Mouse (Mus musculus) embryonic facial prominence, embryonic 12.5 days (tissue): Measurements from ENCODE around the gene Rabgap1l. TPM values are rescaled to one million over a fixed set of nuclear protein-coding genes. Genes with fewer than 3 reads are reported as not detected.
"Not testable (repeated sequence)": the region's sequence is repeated elsewhere in the genome, so short reads cannot be mapped to it uniquely, and the experiment has no call there.

Experiments
- ATAC-seq: fragments of 200-750 bp; cut with Nextera tagmentation; 2 replicates; pipeline ENCODE4 v1.8.0; 2017; ENCODE audit not compliant: insufficient number of reproducible peaks, insufficient read depth, low FRiP score, low TSS enrichment
- H3K27ac ChIP-seq: fragments of 300-500 bp; sonication (generic); 2 replicates; pipeline ENCODE4 v1.5.1; 2016; ENCODE audit warnings: mild to moderate bottlenecking
- H3K27me3 ChIP-seq: fragments of 300-500 bp; sonication (generic); 2 replicates; pipeline ENCODE4 v1.6.1; 2016; ENCODE audit warnings: mild to moderate bottlenecking, moderate library complexity
- H3K36me3 ChIP-seq: fragments of 300-500 bp; sonication (generic); 2 replicates; pipeline ENCODE4 v1.6.1; 2016; ENCODE audit warnings: mild to moderate bottlenecking
- H3K4me1 ChIP-seq: fragments of 300-500 bp; sonication (generic); 2 replicates; pipeline ENCODE4 v1.6.1; 2016
- H3K4me2 ChIP-seq: fragments of 300-500 bp; sonication (generic); replicated peaks from 2 replicates; pipeline ENCODE4 v1.6.1; 2016; ENCODE audit warnings: mild to moderate bottlenecking, moderate library complexity
- H3K4me3 ChIP-seq: fragments of 300-500 bp; sonication (generic); 2 replicates; pipeline ENCODE4 v1.5.1; 2016; ENCODE audit warnings: mild to moderate bottlenecking
- H3K9ac ChIP-seq: fragments of 300-500 bp; sonication (generic); 2 replicates; pipeline ENCODE4 v1.6.1; 2016; ENCODE audit warnings: mild to moderate bottlenecking, moderate library complexity
- H3K9me3 ChIP-seq: fragments of 300-500 bp; sonication (generic); 2 replicates; pipeline ENCODE4 v1.6.1; 2016; ENCODE audit warnings: mild to moderate bottlenecking, moderate library complexity
- WGBS: fragments of 180-500 bp; shearing (Covaris S2); methylation state at CpG from one replicate; pipeline ENCODE4 v1.1.7; 2016; 5-methylcytosine and 5-hydroxymethylcytosine counted together
- polyA plus RNA-seq: library from polyadenylated mRNA; unstranded; fragments of >200 nt; fragmentation: Nextera tagmentation; extraction: Ambion mirVana; gene quantifications from 2 replicates; pipeline ENCODE4 v1.2.1, GENCODE M21; 2016

Gene Rabgap1l
- polyA plus RNA-seq, 1 experiment from 2014 or later = 18.4 TPM

DNA sequence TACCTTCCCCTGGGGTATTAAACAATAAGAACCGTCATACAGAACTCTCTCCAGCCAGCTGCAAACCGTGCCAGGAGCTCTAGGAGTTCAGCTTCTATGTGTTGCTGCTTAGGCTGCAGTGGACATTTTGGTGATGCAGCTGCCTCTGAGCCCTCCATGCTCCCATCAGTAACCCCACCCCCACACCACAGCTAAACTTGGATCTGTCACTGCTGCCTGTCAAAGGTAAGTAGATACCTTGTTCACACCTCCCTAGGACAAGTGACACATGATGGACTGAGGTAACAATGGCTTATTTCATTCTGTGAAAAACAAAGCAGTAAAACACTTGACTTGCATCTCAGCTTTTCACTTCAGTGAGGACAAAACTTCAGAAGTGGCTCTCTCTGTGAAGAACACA is 344.3 kb downstream of the Rabgap1l start:
- Histone ChIP-seq H3K27ac (no peak overlapping the region), H3K9ac (no peak overlapping the region), H3K4me3 (no peak overlapping the region), H3K4me2 (no peak overlapping the region), H3K27me3 (no peaks in the 10 kb centered on the region), H3K9me3 (no peaks in the 10 kb centered on the region), H3K36me3 (no peaks in the 10 kb centered on the region), H3K4me1 (no peaks in the 10 kb centered on the region)
- no peak for ATAC-seq
- 61% methylated on average over 2 of the region's 2 CpGs for whole genome bisulfite sequencing

DNA sequence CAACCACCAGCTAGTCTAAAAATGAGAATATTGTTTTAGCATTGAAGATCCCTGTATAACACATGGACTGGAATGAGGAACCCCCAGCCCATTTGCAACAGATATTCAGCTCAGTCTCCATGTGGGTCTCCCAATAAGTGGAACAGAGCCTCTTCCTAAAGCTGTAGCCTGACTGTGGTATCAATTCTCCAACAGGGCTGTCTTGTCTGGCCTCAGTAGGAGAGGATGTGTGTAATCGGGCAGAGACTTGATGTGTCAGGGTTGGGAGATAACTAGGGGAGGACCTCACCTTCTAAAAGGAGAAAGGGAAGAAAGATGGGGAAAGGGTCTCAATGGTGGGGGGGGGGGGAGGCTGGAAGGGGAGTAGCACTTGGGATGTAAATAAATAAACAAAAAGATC is 346.2 kb downstream of the Rabgap1l start:
- ATAC-seq = no peak

DNA sequence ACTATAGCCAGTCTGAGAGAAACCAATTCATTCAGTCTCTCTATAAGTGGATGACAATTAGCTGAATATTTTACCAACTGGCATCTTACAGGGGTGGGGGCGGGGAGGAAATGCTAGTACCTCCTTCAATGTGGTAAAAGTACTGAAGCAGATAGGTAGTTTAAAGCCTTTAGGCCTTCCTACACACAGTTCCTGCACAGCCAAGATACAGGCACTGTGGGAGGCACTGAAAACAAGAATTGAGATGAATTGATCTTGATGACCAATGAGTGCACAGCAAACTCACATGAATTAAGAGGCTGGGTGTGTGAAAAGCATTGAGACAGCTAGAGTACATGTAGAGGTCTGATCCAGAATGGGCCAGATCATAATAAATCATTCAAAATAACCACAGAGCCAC is 349.5 kb downstream of the Rabgap1l start:
- Histone ChIP-seq H3K9me3 (no peaks in the 10 kb centered on the region), H3K4me1 (no peaks in the 10 kb centered on the region), H3K4me2 (no peak overlapping the region), H3K4me3 (no peak overlapping the region), H3K27me3 (no peaks in the 10 kb centered on the region), H3K36me3 (no peaks in the 10 kb centered on the region), H3K9ac (no peak overlapping the region), H3K27ac (no peak overlapping the region)
- WGBS = 83% methylated on average over 1 of the region's 1 CpGs
- no peak for ATAC-seq

More for the DNA sequence above, 346.2 kb downstream of the Rabgap1l start:
- WGBS = 69% methylated on average over 1 of the region's 1 CpGs
- Histone ChIP-seq H3K4me3 (no peak overlapping the region), H3K4me1 (no peaks in the 10 kb centered on the region), H3K9me3 (no peaks in the 10 kb centered on the region), H3K4me2 (no peak overlapping the region), H3K27ac (no peak overlapping the region), H3K27me3 (no peaks in the 10 kb centered on the region), H3K36me3 (no peaks in the 10 kb centered on the region), H3K9ac (no peak overlapping the region)

DNA sequence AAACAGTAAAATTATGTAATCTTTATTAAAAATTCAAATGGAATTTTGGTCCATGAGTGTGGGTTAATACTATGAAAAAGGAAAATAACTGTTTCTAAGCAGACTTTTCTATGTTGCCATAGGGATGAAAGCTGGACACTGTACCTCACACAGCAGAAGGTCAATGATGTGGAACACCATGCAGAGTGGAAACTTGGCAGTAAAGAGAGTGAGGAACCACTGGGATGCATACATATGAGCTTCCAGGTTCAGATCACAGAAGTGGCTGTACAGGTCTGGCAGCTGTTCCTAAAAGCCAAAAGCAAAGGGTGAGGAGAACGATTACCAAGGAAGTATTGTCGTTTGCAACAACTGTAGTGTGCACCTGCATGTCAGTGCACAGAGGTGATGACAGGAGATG is 351.3 kb downstream of the Rabgap1l start:
- Histone ChIP-seq H3K27me3 (no peaks in the 10 kb centered on the region), H3K4me3 (no peak overlapping the region), H3K9ac (no peak overlapping the region), H3K4me2 (no peak overlapping the region), H3K36me3 (no peaks in the 10 kb centered on the region), H3K9me3 (no peaks in the 10 kb centered on the region), H3K27ac (no peak overlapping the region), H3K4me1 (no peaks in the 10 kb centered on the region)
- WGBS = 71% methylated on average over 2 of the region's 2 CpGs
- ATAC-seq = no peak

DNA sequence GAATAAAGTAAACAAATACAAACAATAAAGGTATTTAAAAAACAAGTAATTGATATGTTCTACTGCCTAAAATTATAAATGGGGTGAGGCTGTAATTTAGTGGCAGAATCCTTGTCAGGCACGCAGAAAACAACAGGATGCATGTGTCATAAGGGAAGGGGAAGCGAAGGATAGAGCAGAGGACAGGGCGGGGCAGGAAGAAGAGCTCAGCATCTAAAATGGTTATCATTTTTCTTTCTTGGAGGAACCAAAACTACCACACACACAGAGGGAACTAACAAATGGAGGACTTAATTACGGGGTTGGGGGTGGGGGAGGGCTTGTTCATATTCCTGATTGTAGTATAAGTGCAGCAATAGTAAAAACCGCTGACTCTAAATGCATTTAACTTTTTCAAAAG is 351.9 kb downstream of the Rabgap1l start:
- no peak overlapping the region for H3K4me3 ChIP-seq
- H3K27ac ChIP-seq = no peak overlapping the region
- WGBS = 83% methylated on average over 5 of the region's 5 CpGs
- no peak overlapping the region for H3K4me2 ChIP-seq
- ATAC-seq = no peak
- H3K36me3 ChIP-seq = no peaks in the 10 kb centered on the region
- H3K27me3 ChIP-seq = no peaks in the 10 kb centered on the region
- H3K4me1 ChIP-seq = no peaks in the 10 kb centered on the region
- H3K9ac ChIP-seq = no peak overlapping the region
- no peaks in the 10 kb centered on the region for H3K9me3 ChIP-seq

DNA sequence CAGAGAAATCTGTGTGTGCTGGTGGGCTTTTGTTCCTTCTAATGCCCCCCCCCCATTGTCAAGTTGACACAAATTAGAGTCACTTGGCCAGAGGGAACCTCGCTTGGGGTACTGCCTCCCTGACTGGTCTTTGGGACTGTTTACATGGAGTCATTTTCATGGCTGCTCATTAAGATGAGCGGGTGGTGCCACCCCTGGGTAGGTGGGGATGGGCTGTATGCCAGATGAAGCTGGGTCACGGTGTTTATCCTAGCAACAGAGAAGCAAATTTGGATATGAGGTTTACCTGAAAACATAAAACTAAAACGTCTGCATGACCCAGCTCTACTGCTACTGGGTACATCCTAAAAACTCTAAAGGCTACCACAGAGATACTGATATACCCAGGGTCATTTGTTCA is 354.2 kb downstream of the Rabgap1l start:
- ATAC-seq = no peak
- Histone ChIP-seq H3K4me3 (no peak overlapping the region), H3K9ac (no peak overlapping the region), H3K27ac (no peak overlapping the region), H3K4me2 (no peak overlapping the region), H3K36me3 (no peaks in the 10 kb centered on the region), H3K9me3 (no peaks in the 10 kb centered on the region), H3K27me3 (no peaks in the 10 kb centered on the region), H3K4me1 (no peaks in the 10 kb centered on the region)
- 68% methylated on average over 4 of the region's 4 CpGs for WGBS

DNA sequence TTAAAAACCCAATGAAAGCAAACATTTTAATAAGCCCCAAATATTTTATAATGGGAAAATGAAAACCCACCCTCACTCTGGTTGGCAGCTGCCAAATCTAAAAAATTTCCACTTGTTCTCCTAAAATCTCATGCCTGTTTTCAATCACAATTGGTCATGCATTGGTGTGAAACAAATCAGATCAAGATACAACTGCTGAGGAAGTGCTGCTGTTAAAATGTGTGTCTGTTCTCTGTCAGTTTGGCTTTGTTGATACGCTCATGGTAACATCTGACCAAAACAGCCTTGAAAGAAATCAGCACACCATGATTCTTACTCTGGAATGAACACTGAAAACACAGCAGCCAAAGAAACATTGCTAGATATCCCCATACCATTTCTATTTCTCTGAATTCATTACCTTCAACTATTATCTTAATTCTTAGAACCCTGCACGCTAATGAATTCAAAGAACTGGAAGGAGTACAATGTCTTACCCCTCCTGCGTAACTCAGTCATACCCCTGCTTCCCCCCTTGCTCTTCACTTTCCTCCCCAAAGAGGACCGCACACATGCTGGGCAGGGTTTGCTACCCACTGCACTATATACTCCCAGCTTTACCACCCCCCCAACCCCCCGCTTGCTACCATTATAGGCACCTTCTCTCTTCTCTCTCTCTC is 375.7 kb downstream of the Rabgap1l start:
- 66% methylated on average over 5 of the region's 5 CpGs for WGBS
- H3K27ac ChIP-seq = no peak overlapping the region
- H3K9me3 ChIP-seq = no peaks in the 10 kb centered on the region
- no peaks in the 10 kb centered on the region for H3K36me3 ChIP-seq
- H3K9ac ChIP-seq = no peak overlapping the region
- no peak overlapping the region for H3K4me2 ChIP-seq
- H3K4me3 ChIP-seq = no peak overlapping the region
- no peaks in the 10 kb centered on the region for H3K27me3 ChIP-seq
- H3K4me1 ChIP-seq = 0 out of 2 replicates have a peak, but pooled peaks cover 3% of the 10 kb centered on the region
- ATAC-seq = no peak; the same call in 1 of the 2 replicates

DNA sequence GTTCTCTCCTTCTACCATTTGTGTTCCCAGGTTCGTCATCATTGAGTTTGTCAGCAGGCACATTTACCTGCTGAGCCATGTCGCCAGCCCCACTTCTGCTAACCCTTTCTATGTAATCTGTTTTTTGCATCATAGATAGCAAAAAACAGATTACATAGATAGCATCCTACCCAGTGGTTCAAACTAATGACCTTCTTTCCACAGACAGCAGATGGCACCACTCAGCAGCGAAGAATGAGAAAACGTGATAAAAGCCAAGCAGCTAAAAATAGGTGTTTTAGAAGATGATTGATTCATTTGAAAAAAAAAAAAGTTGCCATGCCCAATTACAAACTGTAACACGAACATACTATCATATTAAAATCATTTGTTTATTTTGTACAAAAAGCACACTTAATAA is 382.2 kb downstream of the Rabgap1l start:
- ATAC-seq = no peak
- no peak overlapping the region for H3K9ac ChIP-seq
- no peaks in the 10 kb centered on the region for H3K27me3 ChIP-seq
- H3K4me1 ChIP-seq = no peaks in the 10 kb centered on the region
- H3K4me2 ChIP-seq = no peak overlapping the region
- H3K4me3 ChIP-seq = no peak overlapping the region
- WGBS = 47% methylated on average over 5 of the region's 5 CpGs
- H3K36me3 ChIP-seq = no peaks in the 10 kb centered on the region
- H3K27ac ChIP-seq = no peak overlapping the region
- H3K9me3 ChIP-seq = no peaks in the 10 kb centered on the region

DNA sequence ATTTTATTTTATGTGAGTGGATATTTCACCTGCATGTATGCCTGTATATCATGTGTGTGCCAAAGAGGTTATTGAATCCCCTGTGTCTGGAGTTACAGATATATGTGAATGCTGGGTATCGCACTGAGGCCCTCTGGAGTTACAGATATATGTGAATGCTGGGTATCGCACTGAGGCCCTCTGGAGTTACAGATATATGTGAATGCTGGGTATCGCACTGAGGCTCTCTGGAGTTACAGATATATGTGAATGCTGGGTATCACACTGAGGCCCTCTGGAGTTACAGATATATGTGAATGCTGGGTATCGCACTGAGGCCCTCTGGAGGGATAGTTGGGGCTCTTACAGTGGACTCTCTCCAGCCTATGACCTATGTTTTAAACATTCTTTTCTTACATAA is 383.3 kb downstream of the Rabgap1l start:
- WGBS = 92% methylated on average over 4 of the region's 4 CpGs
- not testable (repeated sequence) for H3K4me3 ChIP-seq, H3K4me2 ChIP-seq, H3K9ac ChIP-seq, ATAC-seq, H3K27me3 ChIP-seq, H3K36me3 ChIP-seq, H3K9me3 ChIP-seq, H3K27ac ChIP-seq, H3K4me1 ChIP-seq

DNA sequence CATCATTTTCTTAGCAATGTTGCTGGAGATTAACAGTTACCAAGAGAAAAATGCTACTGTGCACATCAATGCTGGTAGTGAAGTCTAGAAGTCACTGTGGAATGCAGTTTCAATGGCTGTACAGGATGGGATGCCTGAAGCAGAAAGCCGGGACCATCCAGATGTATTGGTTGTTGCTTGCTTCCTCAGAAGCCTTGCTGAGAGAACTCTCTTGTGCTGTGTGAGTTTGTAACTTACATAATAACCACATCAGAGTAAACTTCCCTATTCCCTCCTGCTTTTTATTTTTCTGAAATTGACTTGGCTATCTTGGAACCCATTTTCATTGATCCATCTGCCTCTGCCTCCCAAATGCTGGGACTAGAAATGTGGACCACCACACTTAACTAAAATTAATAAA is 383.9 kb downstream of the Rabgap1l start:
- Histone ChIP-seq H3K4me2 (no peak overlapping the region), H3K9me3 (no peaks in the 10 kb centered on the region), H3K9ac (no peak overlapping the region), H3K36me3 (no peaks in the 10 kb centered on the region), H3K4me3 (no peak overlapping the region), H3K4me1 (no peaks in the 10 kb centered on the region), H3K27me3 (no peaks in the 10 kb centered on the region), H3K27ac (no peak overlapping the region)
- ATAC-seq = no peak
- 30% methylated on average over 1 of the region's 1 CpGs for WGBS

DNA sequence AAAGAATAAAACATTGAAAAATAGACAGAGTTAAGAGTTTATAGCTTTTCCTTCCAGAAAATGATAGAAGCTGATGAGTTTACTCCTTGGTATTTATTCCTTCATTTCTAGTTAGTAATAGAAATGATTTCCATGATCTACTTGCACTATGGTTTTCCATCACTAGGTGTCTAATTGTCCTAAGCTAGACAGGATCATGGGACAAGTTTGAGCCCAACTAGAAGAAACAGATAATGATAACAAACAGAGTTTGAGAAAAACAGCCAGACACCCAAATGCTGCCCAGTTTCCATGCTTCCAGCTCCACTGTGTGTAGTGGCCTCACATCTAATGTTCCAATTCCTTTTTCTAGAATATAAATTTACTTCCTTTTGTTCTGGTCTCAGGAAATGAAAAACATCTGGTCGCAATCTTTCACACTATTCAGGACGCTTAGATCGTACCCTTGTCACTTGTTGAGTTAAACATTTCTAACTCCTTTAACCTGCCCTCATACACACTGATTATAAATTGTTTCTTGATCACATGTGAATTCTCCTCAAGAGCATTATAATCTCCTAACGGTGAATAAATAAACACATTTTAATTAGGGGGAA is 384.6 kb downstream of the Rabgap1l start:
- 36% methylated on average over 4 of the region's 4 CpGs for WGBS
- H3K36me3 ChIP-seq = no peaks in the 10 kb centered on the region
- no peaks in the 10 kb centered on the region for H3K9me3 ChIP-seq
- H3K9ac ChIP-seq = no peak overlapping the region
- H3K4me3 ChIP-seq = no peak overlapping the region
- ATAC-seq = no peak
- H3K27ac ChIP-seq = no peak overlapping the region
- H3K4me1 ChIP-seq = no peaks in the 10 kb centered on the region
- H3K4me2 ChIP-seq = no peak overlapping the region
- H3K27me3 ChIP-seq = no peaks in the 10 kb centered on the region

DNA sequence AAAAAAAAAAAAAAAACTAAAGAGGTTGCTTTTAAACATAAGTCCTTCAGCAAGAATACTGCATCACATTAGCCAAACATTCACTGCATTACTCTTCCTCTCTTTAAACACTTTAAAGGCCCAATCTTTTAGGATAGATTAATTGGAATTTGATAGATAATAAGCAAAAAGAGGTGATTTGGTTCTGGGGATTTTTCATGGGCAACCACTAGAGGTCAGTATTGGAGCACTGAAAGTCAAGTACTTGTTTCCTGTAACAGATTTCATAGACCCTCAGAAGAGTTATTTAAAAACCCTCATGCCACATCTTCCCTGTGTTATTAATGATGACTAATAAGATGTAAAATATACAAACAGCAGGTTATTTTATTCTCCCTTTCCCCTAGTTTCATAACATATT is 393.6 kb downstream of the Rabgap1l start:
- no peaks in the 10 kb centered on the region for H3K27me3 ChIP-seq
- no peak overlapping the region for H3K27ac ChIP-seq
- no peaks in the 10 kb centered on the region for H3K4me1 ChIP-seq
- H3K4me2 ChIP-seq = no peak overlapping the region
- no peaks in the 10 kb centered on the region for H3K36me3 ChIP-seq
- H3K4me3 ChIP-seq = no peak overlapping the region
- ATAC-seq = no peak
- no peak overlapping the region for H3K9ac ChIP-seq
- no peaks in the 10 kb centered on the region for H3K9me3 ChIP-seq
